Mouse (Mus musculus): ENCODE data around the gene Snrnp27.

DNA sequence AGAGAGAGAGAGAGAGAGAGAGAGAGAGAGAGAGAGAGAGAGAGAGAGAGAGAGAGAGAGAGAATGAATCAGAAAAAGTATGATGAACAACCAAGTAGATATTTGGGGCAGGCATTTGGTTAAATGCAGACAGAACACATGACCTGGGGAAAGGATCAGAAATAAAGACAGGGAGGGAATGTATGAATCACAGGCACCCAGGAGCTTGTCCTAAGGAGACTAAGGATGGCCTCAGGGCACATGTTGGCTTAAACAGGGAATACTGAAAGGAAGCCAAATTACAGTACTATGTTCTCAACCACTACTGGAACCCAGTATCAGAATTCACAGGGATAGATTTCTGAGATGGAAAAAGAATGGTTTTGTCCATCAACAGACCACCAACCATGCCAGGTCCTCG is 2.6 kb upstream of the Snrnp27 start:
- no peak for TF ChIP-seq CTCF (IDR thresholded peaks at IDR 0.05; ENCODE audit: low read depth)
- no peak for TF ChIP-seq EP300 (IDR thresholded peaks at IDR 0.05; ENCODE audit: low read depth)
